Mouse (Mus musculus): ENCODE measurements around the gene Celf2. TPM values are rescaled to one million over a fixed set of nuclear protein-coding genes. Genes with fewer than 3 reads are reported as not detected.

The Celf2 gene
- total RNA-seq, 2 experiments from 2014 or later = 92.8 to 223 TPM

- no peak for ATAC-seq (replicated peaks; ENCODE audit: poor library complexity, severe bottlenecking)
Measured at GRCm38 (mm10) chr2:7090496-7090895, 418.9 kb downstream of the Celf2 start.

GRCm38 (mm10) chr2:7089069-7089834 lies 420.1 kb downstream of the Celf2 start:
- ATAC-seq (replicated peaks; ENCODE audit: poor library complexity, severe bottlenecking) = no peak

- no peak for ATAC-seq (replicated peaks; ENCODE audit: poor library complexity, severe bottlenecking)
Measured at GRCm38 (mm10) chr2:7088536-7088935, 420.8 kb downstream of the Celf2 start.

GRCm38 (mm10) chr2:7087480-7087879 lies 421.9 kb downstream of the Celf2 start:
- no peak for ATAC-seq (replicated peaks; ENCODE audit: poor library complexity, severe bottlenecking)

GRCm38 (mm10) chr2:7083489-7084090 lies 425.8 kb downstream of the Celf2 start:
- no peak for ATAC-seq (replicated peaks; ENCODE audit: poor library complexity, severe bottlenecking)

- ATAC-seq (replicated peaks; ENCODE audit: poor library complexity, severe bottlenecking) = no peak
Measured at GRCm38 (mm10) chr2:7082376-7083025, 426.9 kb downstream of the Celf2 start.

- ATAC-seq (replicated peaks; ENCODE audit: poor library complexity, severe bottlenecking) = peak; percentile 40; the same call in 1 of the 2 replicates
Measured at GRCm38 (mm10) chr2:7080794-7081783, 428.3 kb downstream of the Celf2 start.

GRCm38 (mm10) chr2:7080086-7080485 lies 429.3 kb downstream of the Celf2 start:
- no peak for ATAC-seq (replicated peaks; ENCODE audit: poor library complexity, severe bottlenecking)

GRCm38 (mm10) chr2:7079390-7079789 lies 430.0 kb downstream of the Celf2 start:
- ATAC-seq (replicated peaks; ENCODE audit: poor library complexity, severe bottlenecking) = no peak

- ATAC-seq (replicated peaks; ENCODE audit: poor library complexity, severe bottlenecking) = no peak
Measured at GRCm38 (mm10) chr2:7073730-7074129, 435.6 kb downstream of the Celf2 start.

- no peak for ATAC-seq (replicated peaks; ENCODE audit: poor library complexity, severe bottlenecking)
Measured at GRCm38 (mm10) chr2:7072344-7073265, 436.8 kb downstream of the Celf2 start.

- no peak for ATAC-seq (replicated peaks; ENCODE audit: poor library complexity, severe bottlenecking)
Measured at GRCm38 (mm10) chr2:7069458-7069857, 439.9 kb downstream of the Celf2 start.

GRCm38 (mm10) chr2:7068281-7068680 lies 441.1 kb downstream of the Celf2 start:
- no peak for ATAC-seq (replicated peaks; ENCODE audit: poor library complexity, severe bottlenecking)

- no peak for ATAC-seq (replicated peaks; ENCODE audit: poor library complexity, severe bottlenecking)
Measured at GRCm38 (mm10) chr2:7063574-7064192, 445.7 kb downstream of the Celf2 start.

- ATAC-seq (replicated peaks; ENCODE audit: poor library complexity, severe bottlenecking) = no peak
Measured at GRCm38 (mm10) chr2:7060490-7061105, 448.8 kb downstream of the Celf2 start.

GRCm38 (mm10) chr2:7056401-7056800 lies 453.0 kb downstream of the Celf2 start:
- no peak for ATAC-seq (replicated peaks; ENCODE audit: poor library complexity, severe bottlenecking)

GRCm38 (mm10) chr2:7055958-7056357 lies 453.4 kb downstream of the Celf2 start:
- ATAC-seq (replicated peaks; ENCODE audit: poor library complexity, severe bottlenecking) = no peak

GRCm38 (mm10) chr2:7051090-7051489 lies 458.3 kb downstream of the Celf2 start:
- ATAC-seq (replicated peaks; ENCODE audit: poor library complexity, severe bottlenecking) = no peak

Measured in granulocyte monocyte progenitor cell, adult 5-6 weeks (primary cell).